Mouse (Mus musculus): ENCODE results near the gene Asb15. TPM values are rescaled to one million over a fixed set of nuclear protein-coding genes. Genes with fewer than 3 reads are reported as not detected.

The Asb15 gene
- polyA plus RNA-seq, 1 experiment = not detected

DNA sequence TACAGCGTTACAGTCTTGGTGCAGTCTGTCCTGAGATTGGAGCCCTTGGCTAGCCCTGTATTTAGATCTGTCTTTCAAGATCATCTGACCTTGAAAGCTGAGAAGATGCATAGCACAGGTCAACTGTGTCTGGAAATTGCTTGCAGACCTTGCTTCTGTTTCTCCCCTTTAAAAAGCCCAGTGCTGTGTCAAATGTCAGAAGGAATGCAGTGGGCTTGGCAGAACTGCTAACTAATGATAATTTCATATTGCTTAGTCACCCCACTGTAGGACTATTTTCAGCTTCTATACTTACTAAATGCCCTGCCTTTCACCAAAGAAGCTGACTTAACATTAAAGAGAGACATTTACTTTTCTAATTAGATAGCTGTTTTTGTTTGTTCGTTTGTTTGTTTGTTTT is 27.5 kb downstream of the Asb15 start:
- 78% methylated on average over 2 of the region's 2 CpGs for WGBS
- no peak for DNase-seq (ENCODE audit: low read depth, low spot score)

DNA sequence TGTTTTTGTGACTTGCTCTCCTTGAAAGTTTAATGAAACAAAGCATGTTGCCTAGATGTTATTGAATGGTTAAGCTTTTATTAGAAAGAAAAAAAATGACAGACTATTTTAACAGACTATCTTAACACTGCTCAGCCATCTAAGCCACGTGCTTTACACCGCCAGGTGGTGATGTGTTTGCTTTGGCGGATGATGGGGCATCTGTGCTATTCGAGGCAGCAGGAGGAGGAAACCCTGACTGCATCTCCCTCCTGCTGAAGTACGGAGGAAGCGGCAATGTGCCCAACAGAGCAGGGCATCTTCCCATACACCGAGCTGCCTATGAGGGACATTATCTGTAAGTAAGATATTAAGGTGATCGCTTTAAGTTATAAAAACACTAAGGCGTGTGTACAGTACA is 36.1 kb downstream of the Asb15 start:
- 56% methylated on average over 9 of the region's 9 CpGs for WGBS
- no peak for DNase-seq (ENCODE audit: low read depth, low spot score)

DNA sequence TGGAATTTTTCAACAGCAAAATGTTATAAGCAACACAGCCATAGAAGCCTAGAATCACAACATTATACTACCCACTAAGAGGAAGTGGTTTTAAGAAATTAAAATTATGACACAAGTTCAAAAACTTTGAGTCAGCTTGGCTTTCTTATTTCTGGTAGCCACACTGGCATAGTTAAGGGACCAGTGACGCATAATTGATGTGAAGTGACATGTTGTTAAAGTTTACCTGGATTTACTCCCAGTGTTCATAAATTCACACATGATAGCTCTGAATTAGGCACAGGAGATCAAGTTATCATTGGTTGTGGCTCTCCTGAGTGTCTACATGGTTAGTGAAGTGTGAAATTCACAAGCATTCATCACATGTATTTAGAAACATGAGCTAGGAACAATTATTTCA is 36.9 kb downstream of the Asb15 start:
- no peak for DNase-seq (ENCODE audit: low read depth, low spot score)
- WGBS = 82% methylated on average over 1 of the region's 1 CpGs

DNA sequence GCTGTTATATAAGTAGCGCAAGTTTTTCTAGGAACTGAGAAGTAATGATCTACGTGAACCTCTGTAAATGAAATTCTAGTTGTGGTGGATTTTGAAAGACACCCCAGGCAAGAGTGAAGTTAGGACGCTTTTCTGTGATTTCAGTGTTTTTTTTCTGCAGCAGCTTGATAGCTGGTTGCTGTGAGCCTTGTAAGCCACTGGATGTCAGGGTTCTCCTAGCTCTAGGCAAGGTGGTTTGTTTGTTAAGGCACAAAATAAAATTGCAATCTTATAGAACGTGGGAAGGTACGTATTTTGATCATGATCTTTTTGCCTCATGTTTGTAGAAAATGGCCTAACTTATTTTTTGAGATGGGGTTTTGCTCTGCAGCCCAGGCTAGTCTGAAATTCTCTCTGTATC is 41.0 kb downstream of the Asb15 start:
- DNase-seq (ENCODE audit: low read depth, low spot score) = no peak
- 84% methylated on average over 5 of the region's 5 CpGs for WGBS

DNA sequence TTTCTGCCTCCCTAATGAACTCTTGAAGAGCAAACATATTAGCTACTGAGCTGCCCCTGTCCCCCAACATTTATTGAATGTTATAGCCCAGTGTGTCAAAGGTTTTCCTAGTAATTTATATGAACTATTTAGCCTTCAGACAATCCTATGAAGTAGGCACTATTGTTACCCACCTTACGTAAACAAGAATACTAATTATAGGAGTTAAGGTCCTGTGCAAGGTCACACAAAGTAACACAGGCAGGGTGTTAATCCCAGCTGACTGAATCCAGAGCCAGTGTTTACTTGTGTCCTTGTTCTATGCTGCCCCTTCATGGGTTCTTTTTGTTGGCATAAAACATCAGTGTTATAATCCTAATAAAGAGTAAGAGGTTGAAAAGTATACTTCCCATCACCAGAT is 41.8 kb downstream of the Asb15 start:
- WGBS = 80% methylated on average over 1 of the region's 1 CpGs
- DNase-seq (ENCODE audit: low read depth, low spot score) = no peak

DNA sequence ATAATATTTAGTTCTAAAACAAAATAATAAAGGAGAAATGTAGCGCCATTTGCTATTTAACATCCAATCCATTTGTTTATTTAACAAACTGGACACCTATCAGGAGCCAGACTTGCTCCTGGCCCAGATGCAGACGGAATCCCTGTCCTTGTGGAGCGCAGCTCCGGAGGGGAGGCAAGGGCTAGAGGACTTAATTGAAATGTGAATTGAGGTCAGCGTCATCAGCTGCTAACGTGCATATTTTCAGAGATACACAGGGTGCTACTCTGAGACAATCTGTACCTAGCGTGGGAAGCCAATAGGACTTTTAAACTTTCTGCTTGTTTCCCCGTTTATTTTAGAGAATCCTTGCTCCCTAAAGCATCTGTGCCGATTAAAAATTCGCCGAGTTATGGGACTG is 42.3 kb downstream of the Asb15 start:
- no peak for DNase-seq (ENCODE audit: low read depth, low spot score)

DNA sequence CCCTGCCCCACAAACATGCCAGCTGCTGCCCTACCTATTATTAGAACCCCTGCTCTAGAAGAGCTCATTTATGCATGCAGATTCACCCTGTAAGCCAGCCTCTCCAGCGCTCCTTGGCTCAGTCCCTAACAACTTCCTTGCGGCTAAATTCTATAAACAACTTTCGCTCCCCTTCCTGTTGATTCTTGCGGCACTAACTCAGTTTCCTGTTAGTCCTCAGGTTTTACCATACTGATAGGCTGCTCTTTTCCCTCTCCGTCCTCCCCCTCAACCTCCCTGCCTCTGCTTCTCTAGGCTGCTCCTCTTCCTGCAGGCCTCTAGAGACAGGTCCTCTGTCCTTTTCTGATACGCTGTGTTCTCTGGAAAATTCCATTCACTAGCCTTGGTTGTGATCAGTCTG is 43.2 kb downstream of the Asb15 start:
- DNase-seq (ENCODE audit: low read depth, low spot score) = no peak
- 67% methylated on average over 6 of the region's 6 CpGs for WGBS

More for the DNA sequence above, 42.3 kb downstream of the Asb15 start:
- WGBS = 66% methylated on average over 11 of the region's 11 CpGs

DNA sequence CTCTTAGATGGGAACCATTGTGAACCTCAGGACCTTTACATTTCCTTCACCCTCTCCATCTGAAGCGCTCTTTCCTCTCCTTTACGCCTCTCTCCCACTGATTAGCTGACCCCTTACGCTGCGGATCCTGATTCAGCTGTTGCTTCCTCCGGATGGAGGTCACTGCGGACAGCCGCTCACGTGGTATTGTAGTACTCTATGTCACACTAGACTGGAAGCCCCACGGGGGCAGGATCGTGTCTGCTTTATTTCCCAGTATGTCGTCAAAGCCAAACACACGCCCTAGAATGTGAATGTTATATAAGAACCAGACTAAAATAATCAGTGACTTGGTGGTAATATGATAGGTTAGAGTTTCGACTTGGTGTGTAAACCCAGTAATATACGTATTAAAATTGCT is 44.5 kb downstream of the Asb15 start:
- no peak for DNase-seq (ENCODE audit: low read depth, low spot score)
- WGBS = 90% methylated on average over 14 of the region's 14 CpGs

DNA sequence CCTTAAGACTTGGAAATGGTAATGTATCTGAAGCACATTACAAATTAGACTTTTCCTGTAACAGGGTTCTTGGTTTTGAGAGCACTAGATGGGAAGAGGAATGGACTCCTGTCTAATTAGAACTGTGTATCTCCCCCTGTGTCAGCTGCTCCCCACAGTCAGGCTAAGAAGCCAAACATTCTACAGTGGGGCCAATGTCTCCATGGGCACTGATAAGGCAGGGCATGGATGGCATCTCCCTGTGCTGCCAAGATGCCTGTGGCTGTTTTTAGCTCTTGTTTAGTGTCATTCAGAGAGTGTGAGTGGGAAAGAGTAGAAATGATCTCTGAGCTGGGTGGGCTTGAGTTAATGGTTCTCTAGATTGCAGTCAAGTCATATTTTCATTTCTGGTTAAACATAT is 45.4 kb downstream of the Asb15 start:
- DNase-seq (ENCODE audit: low read depth, low spot score) = no peak

DNA sequence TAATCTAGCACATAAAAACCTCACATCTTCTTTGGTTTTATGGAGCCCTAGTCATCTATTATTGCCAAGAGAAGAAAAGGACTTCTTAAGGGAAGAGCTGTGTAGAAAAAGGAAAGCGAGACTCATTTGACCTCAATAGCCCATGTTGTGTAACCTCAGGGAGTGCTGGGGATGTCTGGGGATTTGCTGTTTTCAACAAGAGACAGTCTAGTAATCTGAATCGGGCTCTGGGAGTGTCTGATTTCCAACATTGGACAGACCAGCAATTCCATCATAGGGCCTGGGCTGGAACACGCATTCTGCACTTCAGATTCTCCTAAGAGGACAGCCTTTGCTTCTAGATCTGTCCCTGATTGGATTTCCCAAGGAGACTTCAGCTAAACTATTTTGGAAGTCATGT is 55.5 kb downstream of the Asb15 start:
- no peak for DNase-seq (ENCODE audit: low read depth, low spot score)
- WGBS = 67% methylated on average over 3 of the region's 3 CpGs

DNA sequence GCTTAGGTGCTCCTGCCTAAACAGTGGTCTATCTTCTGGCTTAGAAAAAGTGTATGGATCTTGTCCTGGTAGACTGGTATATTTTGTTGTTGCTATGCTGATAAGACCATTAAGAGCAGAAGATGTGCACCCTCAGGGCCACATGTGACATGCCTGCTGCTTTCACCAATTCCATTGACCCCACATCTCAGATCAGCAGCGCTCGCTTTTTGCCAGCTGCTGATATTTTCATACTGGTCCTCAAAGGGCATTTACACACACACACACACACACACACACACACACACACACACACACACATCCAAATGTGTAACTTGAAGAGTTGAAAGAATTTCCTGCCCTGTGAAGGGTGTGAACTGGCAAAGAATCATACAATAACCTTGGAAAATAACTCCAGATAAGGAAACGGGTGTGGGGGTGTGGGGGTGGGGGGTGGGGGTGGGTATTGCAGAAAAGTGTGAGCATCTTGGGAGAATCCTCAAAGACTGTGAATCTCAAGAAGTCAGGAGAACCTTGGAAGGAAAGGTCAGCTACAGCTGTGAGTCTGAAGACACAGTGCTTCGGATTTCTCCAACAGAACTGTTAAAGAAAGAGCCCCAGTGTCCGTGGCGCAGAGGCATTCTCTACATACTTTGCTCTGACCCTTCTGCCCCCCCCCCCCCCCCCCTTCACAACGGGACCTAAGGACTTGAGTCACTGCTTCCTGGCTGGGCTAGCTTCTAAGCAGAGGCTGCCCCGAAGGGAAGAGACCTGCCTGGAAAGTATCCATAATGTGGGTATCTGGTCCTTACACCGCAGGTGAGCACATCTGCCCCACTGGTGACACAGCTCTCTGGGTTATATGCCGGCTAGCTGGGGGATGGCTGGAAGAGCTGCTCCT is 57.7 kb downstream of the Asb15 start:
- no peak for DNase-seq (ENCODE audit: low read depth, low spot score)

DNA sequence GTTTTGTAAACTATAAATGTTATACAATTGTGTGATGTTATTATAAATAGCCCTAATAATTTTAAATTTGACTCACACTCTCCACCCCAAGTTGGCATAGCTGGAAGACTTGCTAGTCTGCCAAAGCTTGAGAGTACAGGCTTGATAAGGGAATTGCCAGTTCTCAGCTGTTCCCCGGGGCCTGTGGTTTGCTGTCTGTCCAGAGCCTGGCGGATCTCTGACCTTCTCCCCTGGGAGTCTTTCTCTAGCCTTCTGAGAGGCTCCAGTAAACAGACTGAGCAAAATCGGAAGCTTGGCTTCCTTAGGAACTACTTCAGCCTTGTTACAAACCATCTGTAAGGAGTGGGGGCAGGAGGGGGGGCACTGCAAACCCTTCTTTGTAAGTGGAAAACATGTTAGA is 58.9 kb downstream of the Asb15 start:
- 54% methylated on average over 3 of the region's 3 CpGs for WGBS
- DNase-seq (ENCODE audit: low read depth, low spot score) = no peak

More for the DNA sequence above, 57.7 kb downstream of the Asb15 start:
- WGBS = 48% methylated on average over 10 of the region's 10 CpGs

DNA sequence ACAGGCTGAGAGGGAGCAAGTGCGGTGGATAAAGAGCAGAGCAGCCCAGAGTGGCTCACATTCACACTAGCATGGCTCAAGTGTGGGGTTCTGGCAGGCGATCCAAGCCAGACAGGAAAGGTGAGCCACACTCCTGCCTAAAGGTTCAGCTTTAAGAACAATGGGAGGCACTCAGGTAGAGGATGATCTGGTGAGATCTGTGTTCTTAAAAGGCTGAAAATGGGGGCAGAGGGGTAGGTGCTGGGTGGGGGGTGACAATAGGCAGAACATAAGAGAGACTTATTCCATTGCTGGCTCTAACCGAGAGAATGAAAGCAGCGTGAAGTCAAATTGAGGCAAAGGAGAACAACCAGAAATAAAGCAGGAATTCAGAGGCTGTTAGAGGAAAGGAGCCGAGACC is 62.3 kb downstream of the Asb15 start:
- no peak for DNase-seq (ENCODE audit: low read depth, low spot score)
- 92% methylated on average over 5 of the region's 5 CpGs for WGBS

DNA sequence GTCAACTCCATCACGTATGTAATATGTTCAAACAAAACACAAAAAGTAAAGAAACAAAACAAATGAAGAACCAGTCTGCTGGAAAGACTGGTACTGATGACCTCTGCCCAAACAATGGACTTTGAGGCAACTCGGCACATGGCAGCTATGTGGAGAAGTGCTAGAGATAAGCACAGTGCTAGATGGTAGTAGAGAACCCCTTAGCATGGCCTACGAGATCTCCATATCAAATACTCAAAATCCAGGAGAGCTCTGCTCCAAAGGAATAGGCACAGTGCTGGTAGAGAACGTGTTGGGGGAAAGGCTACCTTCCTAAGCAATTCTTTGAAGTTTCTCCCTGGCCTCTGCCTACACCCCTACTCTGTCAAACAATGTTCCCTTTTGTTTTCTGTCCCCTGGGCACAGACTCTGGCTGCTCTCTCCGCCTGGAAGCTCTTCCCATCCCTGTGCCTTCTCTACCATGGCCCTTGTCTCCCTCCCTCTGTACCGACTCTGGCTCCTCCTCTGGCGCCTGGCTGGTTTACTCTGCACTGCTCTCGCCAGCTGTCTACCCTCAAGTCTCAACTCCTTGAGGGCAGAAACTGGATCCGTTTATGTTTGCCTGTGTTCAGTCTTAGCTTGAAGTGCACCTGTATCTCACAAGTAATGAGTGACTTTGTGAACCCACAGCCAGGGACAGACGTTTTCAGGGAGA is 63.7 kb downstream of the Asb15 start:
- DNase-seq (ENCODE audit: low read depth, low spot score) = no peak
- 46% methylated on average over 10 of the region's 10 CpGs for WGBS

DNA sequence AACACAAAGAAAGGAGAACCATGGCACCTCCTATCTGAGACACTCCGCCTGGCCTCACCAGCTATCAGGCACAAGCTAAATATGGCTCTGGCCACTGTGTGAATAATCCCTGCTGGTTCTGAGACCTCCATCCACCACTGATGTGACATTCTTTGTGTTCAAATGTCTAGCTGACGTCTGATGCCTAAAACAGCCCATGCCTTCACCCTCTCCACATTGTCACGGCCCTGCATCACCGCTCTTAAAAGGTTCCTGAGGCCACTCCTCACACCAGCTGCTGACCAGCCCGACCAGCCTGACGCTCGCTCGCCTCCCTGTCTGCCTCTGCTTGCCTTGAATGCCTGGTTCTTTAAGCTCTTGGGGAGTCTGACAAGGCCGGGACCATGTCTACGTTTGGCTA is 69.6 kb downstream of the Asb15 start, which contains the start of gene Lmod2:
Lmod2 (plus strand) TSS at position 263 of the 400 bp plus-strand sequence.
- no peak for DNase-seq (ENCODE audit: low read depth, low spot score)
- WGBS = 83% methylated on average over 10 of the region's 10 CpGs

DNA sequence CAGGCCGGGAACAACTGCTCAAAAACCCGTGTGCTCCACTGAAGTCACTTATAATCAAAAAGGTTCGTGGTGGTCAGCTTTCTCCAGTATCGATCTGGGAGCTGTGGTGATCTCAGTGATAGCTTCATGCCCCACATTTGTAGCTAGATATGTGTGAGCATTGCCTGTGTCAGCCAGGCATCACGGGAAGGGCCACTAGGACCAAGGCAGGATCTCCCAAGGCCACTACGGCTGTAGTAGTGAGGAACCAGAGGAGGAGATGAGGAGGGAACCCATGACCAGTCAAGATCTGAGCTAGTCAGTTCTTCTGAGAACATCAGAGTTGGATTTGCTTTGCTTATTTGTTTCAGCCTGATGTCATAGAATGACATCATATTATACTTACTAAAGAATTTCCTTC is 71.2 kb downstream of the Asb15 start:
- 90% methylated on average over 6 of the region's 6 CpGs for WGBS
- DNase-seq (ENCODE audit: low read depth, low spot score) = no peak

DNA sequence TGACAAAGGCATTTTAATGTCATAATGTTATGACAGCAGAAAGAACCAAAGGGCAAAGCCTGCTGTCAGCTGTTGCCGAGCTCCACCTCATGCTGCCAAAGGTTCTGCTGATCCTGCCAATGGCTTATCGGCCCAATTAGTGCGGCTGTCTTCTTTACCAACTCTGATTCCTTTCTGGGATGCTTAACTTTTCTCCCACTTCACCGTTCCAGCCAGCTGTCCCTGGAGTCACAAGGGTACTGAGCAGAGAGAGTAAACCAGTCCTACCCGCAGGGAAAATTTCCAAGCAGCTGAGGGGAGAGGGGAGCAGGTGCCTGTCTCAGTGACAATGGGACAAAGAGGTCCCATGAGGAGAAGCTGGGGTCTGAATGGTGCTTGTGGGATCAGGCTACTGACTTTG is 71.7 kb downstream of the Asb15 start:
- no peak for DNase-seq (ENCODE audit: low read depth, low spot score)
- WGBS = 87% methylated on average over 5 of the region's 5 CpGs

DNA sequence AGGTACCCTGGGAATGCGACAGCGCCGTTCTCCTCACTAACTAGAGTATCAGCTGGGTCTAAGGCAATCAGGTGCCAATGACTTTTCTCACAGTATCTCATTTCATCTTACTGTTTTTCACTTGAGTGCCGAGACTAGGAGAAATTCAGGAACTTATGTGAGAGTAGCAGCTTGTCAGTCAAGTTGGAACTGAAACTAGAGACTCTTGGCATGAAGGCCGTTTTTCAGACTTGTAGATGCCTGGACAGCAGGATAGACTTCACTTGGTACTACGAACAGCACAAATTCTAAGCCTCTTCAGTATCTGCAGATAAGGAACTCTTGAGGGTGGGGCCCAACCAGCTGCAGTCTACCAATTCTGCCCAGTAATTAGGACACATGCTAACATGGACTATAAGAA is 72.2 kb downstream of the Asb15 start:
- 84% methylated on average over 6 of the region's 6 CpGs for WGBS

DNA sequence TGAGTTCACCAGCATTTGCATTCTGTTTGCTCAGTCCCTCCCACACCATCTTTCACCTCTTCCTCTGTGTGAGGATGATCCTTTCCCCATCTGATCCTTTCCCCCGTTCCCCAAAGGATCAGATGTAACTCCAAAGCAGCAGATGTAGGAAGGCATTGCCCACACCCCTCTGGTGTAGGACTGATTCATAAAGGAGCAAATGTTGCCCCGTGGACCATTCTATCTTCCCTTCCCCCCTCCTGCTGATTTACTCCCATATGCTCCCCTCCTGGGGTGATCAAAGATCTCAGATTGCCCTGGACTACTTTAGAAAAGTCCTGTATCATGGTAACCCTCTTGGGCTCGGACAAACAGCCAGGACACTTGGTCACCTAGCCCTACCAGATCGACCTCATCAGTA is 72.8 kb downstream of the Asb15 start:
- DNase-seq (ENCODE audit: low read depth, low spot score) = no peak
- WGBS = 76% methylated on average over 4 of the region's 4 CpGs

More for the DNA sequence above, 72.2 kb downstream of the Asb15 start:
- DNase-seq (ENCODE audit: low read depth, low spot score) = no peak

DNA sequence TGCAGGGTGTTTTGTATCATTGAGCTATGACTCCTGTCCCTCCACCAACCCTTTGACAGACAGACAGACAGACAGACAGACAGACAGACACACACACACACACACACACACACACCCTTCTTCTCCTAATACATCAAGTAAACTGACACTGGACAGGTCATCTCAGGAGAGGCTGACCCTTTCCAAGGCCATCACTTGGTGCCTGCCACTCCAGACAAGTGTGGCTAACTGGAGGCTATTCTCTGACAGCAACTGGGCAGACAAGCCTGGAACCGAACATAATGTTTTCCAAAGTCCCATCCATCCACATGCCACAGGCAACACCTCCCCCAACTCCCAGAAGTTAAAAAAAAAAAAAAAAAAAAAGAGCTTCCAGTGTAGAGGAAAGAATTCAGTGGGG is 73.7 kb downstream of the Asb15 start:
- DNase-seq (ENCODE audit: low read depth, low spot score) = no peak
- 46% methylated on average over 1 of the region's 1 CpGs for WGBS

DNA sequence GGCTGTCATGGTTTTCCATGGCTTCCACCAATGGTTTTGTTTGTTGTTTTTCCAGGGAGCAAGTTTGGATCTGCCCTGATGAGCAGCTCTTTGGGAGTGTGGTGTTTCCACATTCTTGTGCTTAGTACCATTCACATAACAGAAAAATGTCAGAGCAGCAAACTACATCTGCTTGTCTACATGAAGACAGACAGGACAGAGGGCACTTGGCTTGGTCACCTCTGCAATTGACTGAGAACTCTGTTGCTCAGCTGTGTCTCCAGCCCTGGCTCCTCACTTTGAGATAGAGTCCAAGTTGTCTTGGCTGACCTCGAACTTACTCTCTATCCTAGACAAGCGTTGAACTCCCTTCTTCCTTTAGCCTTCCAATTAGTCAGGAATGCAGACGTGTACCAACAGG is 74.4 kb downstream of the Asb15 start:
- 81% methylated on average over 3 of the region's 3 CpGs for WGBS
- DNase-seq (ENCODE audit: low read depth, low spot score) = no peak
